Mouse (Mus musculus) T-cell, adult 2 months (primary cell): Measurements from ENCODE around the gene Gm45234.
A peak's percentile ranks its signal among the peaks of the same experiment; 100 is the strongest.

Source experiments
- DNase-seq: peaks from one replicate; pipeline ENCODE4 v3.0.0; 2022; ENCODE audit warnings: low spot score

The Gm45234 gene

DNA sequence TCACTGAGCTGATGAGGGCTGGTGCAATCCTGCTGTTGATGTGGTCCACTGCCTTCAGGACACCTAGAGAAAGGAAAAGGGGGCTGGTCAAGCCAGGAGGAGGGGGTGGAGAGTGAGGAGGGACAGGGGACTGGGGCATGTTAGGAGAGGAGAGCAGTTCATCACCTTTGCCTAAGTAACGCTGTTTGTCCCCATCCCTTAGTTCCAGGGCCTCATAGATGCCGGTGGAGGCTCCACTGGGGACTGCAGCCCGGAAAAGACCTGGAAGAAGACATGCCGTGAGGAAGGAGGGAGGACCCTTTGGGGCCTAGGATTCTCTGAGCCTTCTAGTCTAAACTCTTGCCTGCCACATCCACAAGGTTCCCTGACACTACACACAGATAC lies 11.7 kb upstream of the Gm45234 start:
- no peak for DNase-seq

GRCm38 (mm10) chr6:124765951-124766350 lies 10.1 kb upstream of the Gm45234 start:
- no peak for DNase-seq

GRCm38 (mm10) chr6:124759259-124759658 lies 3.4 kb upstream of the Gm45234 start:
- peak; percentile 86 for DNase-seq

DNA sequence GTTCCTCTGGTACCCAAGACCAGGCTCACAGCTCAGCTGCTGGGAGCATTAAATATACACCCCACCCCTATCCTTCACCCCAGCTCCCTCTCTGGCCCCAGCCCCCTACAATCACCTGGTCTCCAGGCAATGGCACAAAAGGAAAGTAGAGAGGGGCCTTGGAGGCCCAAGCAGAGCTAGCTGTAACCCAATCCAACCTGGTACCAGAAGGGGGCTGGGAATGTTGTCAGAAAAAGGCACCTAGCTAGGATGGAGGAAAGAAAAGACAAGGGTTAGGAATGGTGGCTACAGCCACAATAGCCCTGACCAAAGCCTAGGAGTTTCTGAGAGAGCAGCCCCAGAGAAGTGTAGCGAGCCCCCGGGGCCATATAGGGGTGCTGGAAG lies 3.0 kb upstream of the Gm45234 start:
- DNase-seq: no peak

DNA sequence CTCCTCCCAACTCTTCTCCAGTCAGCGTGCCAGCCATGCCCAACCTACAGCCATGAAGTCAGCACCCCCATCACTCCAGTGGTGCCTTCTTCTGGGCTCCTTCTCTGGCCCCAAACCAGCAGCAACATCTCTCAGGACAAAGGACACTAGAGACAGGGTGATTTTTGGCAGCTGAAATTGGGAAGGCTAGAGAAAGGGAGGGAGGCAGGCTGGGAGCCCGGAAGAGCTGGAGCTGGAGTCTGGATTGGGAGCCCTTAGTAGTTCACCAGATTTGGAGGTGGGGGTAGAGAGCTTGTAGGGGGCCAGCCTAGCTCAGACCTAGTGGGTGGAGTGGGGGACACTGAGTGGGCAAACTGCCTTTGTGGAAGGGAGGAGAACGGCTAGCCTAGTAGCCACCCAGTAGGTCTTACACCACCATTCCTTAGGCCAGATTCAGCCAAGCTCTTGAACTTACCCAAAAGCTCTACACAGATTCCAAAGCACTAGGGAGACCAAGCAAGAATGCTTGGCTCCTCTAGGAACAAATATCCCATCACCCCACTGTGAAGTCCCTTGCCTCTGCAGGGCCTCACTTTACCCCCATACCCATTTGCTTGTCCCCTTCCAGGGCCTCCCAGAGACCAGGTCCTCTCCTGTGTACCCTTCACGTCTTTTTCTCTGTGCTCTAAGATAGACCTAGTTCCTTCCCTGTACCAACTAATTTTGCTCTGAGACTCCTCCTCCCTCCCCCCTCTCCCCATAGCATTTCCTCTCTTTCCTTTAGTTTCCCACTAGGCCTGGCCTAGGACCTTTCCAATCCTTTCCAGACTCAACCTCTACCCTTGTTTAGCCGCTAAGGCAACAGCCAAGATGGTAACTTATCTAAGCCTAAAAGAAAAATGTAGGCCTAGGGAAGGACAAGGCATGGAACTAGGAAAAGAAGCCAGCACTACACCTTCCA lies 2.4 kb upstream of the Gm45234 start:
- no peak for DNase-seq

DNA sequence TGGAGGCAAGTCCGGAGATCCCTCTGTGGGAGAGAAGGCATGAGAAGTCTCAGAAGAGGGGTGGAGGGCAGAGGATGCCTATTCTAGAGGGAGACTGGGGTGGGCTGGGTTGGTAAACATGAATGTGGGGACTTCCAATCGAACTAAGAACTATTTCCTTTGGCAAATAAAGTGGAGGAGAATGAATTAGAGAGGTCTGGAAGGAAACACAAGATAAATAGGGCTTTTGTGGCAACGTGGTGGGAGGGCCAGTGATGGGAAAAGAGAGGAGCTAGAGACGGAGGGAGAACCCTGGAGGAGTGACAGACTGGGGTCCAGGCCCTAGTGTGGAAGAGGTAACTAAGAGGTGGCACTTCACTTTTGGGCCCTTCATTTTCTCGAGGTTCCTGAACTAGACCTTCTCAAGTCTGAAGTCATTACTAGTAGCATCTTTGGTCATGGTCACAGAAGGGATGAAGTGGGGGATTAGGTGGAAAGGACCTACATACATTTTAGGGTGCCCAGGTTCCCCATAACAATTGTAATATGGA lies 1.6 kb upstream of the Gm45234 start:
- DNase-seq: no peak

DNA sequence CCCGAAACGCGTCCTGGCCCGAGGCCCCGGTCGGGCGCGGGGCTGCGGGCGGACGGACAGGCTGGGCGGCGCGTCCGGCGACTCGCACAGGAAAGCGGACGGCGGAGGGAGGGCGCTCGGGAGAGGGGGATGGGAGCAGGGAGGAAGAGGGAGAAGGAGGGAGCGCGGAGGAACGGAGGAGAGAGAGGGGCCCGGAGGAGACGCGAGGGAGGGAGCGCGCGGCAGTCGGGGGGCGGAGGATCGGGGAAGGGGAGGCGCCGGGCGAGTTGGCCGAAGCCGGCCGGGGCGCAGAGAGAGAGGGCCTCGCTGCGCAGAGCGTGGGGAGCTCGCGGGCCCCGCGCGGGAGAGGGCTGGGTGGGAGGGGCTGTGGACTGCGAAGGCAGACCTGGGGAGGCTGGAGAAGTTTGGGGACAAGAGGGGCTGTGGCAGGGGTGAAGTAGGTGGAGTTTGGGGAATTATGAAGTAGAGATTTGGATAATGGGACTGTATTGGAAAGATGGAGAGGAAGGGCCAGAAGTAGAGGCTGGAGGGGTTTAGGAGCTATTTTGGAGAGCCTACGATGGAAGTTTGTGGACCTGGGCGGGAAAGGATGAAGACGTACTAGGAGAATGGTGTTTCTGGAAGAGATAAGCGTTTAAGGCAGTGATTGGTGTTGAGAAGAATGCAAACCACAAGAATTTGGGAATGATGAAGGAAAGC lies 980 bp upstream of the Gm45234 start:
- peak; percentile 36 for DNase-seq

GRCm38 (mm10) chr6:124755306-124755705 lies 515 bp downstream of the Gm45234 start:
- DNase-seq: no peak

DNA sequence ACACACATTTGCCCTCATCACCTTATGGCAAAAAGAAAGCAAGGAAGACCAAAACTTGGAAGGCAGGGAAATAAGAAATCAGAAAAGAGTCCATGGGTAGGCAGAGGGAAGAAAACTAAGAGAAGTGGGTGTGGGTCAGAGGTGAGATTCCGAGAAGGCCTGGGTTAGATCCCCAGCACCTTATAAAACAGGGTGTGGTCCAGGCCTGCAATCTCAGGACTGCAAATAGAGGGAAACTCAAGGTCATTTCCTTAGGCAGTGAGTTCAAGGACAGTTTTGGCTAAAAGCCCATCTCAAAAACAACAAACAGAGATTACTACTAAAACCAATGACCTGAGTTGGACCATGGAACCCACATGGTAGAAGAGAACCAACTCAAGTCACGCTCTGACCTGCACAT lies 2.0 kb downstream of the Gm45234 start:
- DNase-seq: no peak

DNA sequence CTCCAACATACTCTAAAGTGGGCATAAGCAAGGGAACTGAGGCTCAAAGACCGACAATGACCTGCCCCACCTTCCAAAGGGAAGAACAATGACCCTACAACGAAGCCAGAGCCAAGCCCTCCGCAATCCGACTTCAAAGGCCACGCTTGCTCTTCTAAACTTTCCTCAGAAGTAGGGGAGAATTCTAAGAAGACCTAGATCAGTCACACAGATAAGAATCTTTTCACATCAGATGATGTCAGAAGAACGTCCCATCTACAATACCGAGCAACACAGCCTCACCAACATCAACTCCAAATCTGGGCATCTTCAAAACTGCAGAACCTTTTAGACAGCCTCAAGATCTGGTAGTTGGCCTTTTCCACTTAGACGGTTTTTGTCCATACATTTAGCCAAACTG lies 5.4 kb downstream of the Gm45234 start:
- DNase-seq: peak; percentile 75

- DNase-seq: no peak
Measured at GRCm38 (mm10) chr6:124746654-124747632, 8.9 kb downstream of the Gm45234 start.

GRCm38 (mm10) chr6:124746296-124746605 lies 9.6 kb downstream of the Gm45234 start:
- DNase-seq: no peak

DNA sequence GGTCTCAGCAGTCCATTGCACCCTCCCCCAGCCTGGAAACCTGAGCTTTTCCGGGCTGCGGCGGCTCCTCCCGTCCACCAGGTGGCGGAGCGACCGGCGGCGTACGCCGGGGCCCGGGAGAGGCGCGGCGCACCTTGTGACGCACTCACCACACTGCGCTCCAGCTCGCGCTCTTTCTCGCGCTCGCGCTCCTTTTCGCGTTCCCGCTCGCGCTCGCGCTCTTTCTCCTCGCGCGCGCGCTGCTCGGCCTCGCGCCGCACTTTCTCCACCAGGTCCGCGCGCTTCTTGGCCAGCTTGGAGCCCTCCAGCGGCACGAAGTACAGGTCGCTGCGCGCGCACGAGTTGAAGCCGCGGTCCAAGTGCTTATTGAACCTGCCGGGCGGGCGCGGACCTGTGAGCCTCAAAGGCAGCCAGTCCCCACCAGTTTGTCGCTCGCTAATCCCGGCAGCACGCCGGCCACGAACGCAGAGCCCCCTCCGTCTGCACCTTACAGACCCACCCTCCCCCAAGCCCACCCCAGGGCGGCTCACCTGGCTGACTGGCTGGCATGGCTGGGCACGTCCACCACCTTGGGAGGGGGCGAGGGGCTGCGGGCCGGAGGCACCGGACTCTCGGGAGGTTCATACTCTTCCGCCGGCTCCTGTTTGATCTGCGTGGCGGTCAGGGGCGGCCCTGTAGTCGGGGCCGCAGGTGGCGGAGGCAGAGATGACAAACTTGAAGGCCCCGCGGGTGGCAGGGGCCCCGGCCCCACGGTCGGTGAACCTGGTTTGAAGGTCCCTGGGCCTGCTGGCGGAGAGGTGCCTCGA lies 10.1 kb downstream of the Gm45234 start:
- DNase-seq: peak; percentile 93

DNA sequence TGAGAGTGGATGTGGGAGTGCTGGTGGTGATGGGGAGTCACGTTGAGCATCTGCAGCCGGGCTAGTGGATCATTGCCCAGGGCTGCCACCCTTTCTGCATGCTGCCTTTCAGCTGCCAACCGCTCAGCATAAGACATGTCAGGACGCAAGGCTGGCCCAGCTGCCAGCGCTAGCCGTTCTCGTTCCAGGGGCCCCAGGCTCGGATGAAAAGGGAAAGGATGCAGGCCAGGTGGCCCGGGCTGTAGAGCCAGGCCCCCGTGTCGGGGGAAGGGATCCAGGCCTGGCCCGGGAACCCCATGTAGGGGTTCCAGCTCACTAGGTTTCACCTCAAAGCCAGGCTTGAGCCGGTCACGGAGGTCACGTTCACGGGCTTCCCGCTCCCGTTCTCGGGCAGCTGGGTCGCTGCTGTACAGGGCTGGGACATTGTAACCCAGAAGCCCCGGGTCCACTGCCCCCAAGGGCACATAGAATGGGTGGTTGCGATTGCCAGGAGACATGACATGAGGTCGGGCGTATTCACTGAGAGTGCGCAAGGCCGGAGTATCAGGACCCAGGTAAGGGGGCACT lies 11.0 kb downstream of the Gm45234 start:
- no peak for DNase-seq

GRCm38 (mm10) chr6:124743647-124744046 lies 12.2 kb downstream of the Gm45234 start:
- no peak for DNase-seq

- no peak for DNase-seq
Measured at GRCm38 (mm10) chr6:124742839-124743514, 12.8 kb downstream of the Gm45234 start.

- no peak for DNase-seq
Measured at GRCm38 (mm10) chr6:124741842-124742241, 14.0 kb downstream of the Gm45234 start.

DNA sequence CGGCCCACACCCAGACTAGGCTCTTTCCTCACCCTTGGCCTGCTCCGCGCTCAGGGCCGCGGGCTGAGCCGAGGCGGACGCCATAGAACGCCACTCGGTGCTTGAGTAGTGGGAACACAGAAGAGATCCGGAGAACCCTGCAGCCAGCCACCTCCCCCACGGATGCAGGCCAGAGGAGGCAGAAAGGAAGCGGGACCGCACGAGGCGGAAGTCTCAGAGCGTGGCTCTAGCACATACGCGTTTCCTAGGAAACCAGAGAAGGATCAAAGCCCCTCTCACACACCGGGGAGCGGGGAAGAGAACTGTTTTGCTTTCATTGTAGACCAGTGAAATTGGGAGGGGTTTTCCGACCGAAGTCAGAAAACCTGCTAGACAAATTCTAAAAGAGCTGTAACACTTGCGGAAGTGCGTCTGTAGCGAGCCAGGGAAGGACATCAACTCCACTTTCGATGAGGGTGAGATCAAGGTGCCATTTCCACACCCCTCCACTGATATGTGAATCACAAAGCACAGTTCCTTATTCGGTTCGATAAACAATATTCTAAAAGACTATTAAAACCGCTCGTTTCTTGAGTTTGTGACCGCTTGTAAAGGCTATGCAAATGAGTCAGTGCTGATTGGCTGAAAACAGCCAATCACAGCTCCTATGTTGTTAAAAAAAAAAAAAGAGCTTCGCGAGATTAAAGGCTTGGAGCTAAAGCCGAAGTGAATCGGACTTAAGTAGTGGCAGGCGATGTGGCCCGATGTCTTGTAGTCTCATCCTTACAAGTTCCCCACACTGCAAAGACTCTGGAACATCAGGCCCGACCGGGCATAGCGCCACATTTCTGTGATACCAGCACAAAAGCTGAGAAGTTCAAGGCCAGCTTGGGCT lies 14.7 kb downstream of the Gm45234 start, which contains the start of gene Grcc10:
Gene Grcc10 (minus strand): TSS at position 487 of the 874 bp plus-strand sequence.
- peak; percentile 97 for DNase-seq
